Mouse (Mus musculus) hindbrain, embryonic 16.5 days (tissue): Measurements from ENCODE around the gene Cux2. TPM values are rescaled to one million over a fixed set of nuclear protein-coding genes. Genes with fewer than 3 reads are reported as not detected.

Experiments used
- ATAC-seq: fragments of 200-750 bp; cut with Nextera tagmentation; 2 replicates; pipeline ENCODE4 v1.8.0; 2017; ENCODE audit warnings: moderate TSS enrichment, moderate library complexity
- H3K27ac ChIP-seq: fragments of 300-500 bp; sonication (generic); 2 replicates; pipeline ENCODE4 v1.5.1; 2014; ENCODE audit warnings: low read depth, mild to moderate bottlenecking, control low read depth, low read length, moderate library complexity
- H3K27me3 ChIP-seq: fragments of 300-500 bp; sonication (generic); replicated peaks from 2 replicates; pipeline ENCODE4 v1.6.1; 2014; ENCODE audit warnings: low read length; ENCODE audit not compliant: control insufficient read depth, insufficient read depth
- H3K36me3 ChIP-seq: fragments of 300-500 bp; sonication (generic); 2 replicates; pipeline ENCODE4 v1.6.1; 2014; ENCODE audit warnings: mild to moderate bottlenecking, low read length, moderate library complexity, mixed read lengths; ENCODE audit not compliant: control insufficient read depth, insufficient read depth
- H3K4me1 ChIP-seq: fragments of 300-500 bp; sonication (generic); 2 replicates; pipeline ENCODE4 v1.6.1; 2014; ENCODE audit warnings: low read depth, low read length; ENCODE audit not compliant: control insufficient read depth, insufficient read depth
- H3K4me2 ChIP-seq: fragments of 300-500 bp; sonication (generic); 2 replicates; pipeline ENCODE4 v1.6.1; 2014; ENCODE audit warnings: mild to moderate bottlenecking, low read length, control low read depth, moderate library complexity
- H3K4me3 ChIP-seq: fragments of 300-500 bp; sonication (generic); 2 replicates; pipeline ENCODE4 v1.5.1; 2014; ENCODE audit warnings: mild to moderate bottlenecking, low read length, control low read depth, moderate library complexity
- H3K9ac ChIP-seq: fragments of 300-500 bp; sonication (generic); 2 replicates; pipeline ENCODE4 v1.6.1; 2014; ENCODE audit warnings: low read depth, mild to moderate bottlenecking, control low read depth, low read length, moderate library complexity
- H3K9me3 ChIP-seq: fragments of 300-500 bp; sonication (generic); 2 replicates; pipeline ENCODE4 v1.6.1; 2014; ENCODE audit warnings: mild to moderate bottlenecking, low read length, moderate library complexity; ENCODE audit not compliant: control insufficient read depth
- WGBS: fragments of 180-500 bp; shearing (Covaris S2); extraction: QIAGEN DNeasy Blood & Tissue Kit; methylation state at CpG from one replicate; pipeline ENCODE4 v1.1.7; 2014; 5-methylcytosine and 5-hydroxymethylcytosine counted together
- polyA plus RNA-seq: library from polyadenylated mRNA; unstranded; fragments of >200 nt; fragmentation: Nextera tagmentation; extraction: Ambion mirVana; gene quantifications from 2 replicates; pipeline ENCODE4 v1.2.1, GENCODE M21; 2015

Cux2 gene
- polyA plus RNA-seq, 1 experiment from 2014 or later, result 16.7 TPM

DNA sequence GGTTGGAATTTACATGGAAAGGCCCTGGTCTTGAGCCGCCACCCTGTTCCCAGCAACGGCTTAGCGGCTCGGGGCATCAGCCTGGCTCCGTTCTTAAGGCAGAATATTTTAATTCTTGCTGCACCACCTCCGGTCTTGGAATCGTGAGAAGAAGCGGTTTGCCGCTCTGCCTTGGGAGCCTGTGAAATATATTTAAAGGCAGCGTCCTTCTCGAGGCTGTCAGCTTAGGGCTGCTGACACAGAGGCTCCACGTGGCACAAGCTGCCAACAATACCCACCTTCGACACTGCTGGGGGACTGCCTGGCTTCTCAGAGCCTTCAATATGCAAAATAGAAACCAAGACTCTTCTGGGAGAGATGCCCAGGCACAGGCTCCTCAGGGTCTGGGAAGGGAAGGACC is 18.7 kb upstream of the Cux2 start:
- H3K27me3 ChIP-seq, result no peaks in the 10 kb centered on the region
- 65% methylated on average over 13 of the region's 13 CpGs for WGBS
- no peak overlapping the region for H3K27ac ChIP-seq
- H3K4me3 ChIP-seq, result no peak overlapping the region
- no peak overlapping the region for H3K9ac ChIP-seq
- no peaks in the 10 kb centered on the region for H3K4me1 ChIP-seq
- H3K4me2 ChIP-seq, result no peak overlapping the region
- H3K9me3 ChIP-seq, result no peaks in the 10 kb centered on the region
- no peaks in the 10 kb centered on the region for H3K36me3 ChIP-seq
- ATAC-seq, result no peak

DNA sequence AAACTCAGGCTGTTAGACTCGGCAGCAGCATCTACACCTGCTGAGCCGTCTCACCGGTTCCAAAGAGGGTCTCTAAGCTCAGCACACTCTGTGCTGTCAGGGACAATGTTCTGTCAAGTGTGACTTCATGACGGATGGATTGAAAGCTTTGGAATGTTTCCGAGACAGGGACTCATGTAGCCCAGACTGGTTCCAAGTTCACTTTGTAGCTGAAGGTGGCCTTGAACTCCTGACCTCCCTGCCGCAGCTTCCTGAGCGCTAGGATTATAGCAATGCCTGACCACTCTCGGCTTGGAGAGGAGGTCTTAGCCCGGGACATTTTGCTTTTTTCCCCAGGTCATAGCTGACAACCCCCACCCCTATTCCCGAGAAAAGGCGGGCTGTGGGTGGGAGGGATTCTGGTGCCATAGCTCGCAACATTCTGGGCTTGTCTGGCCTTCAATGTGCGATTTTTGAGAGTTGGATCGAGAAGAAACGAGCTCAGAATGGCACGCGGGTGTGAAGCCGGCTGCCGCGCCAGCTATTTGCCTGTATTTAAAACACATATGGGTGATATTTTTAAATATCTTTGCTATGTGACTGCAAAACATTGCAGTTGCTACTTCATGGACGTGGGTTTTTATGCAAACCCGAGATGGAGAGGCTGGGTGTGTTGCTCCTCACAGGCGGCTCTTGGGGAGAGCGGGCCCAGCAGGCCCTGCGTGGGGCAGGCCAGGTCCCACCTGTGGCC is 13.5 kb upstream of the Cux2 start:
- Histone ChIP-seq H3K4me1 (no peaks in the 10 kb centered on the region; the same call in 1 of the 2 replicates), H3K4me2 (no peak overlapping the region), H3K27me3 (no peaks in the 10 kb centered on the region), H3K27ac (no peak overlapping the region), H3K4me3 (no peak overlapping the region), H3K36me3 (no peaks in the 10 kb centered on the region), H3K9me3 (no peaks in the 10 kb centered on the region), H3K9ac (no peak overlapping the region)
- ATAC-seq, result no peak
- 75% methylated on average over 25 of the region's 25 CpGs for WGBS

DNA sequence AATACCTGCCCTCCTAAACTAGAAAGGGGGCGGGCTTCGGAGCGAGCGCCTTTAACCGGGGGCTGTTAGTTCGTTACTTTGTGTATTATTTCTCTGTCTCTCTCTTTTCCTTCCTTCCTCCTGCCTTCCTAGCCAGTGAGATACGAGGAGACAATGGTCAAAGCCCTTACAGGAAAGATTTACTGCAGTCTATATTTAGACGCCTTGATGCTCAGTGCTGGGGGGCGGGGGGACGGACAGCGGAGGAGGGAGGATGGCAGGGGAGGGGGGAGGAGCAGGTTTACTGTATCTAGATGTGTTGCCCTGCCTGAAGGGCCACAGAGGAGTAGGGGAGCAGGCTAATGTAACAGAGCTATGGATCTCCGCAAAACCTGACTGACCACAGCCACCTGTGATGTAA is 12.6 kb upstream of the Cux2 start:
- Histone ChIP-seq H3K4me1 (no peaks in the 10 kb centered on the region; the same call in 1 of the 2 replicates), H3K9ac (0 out of 2 replicates have a peak overlapping the region, but pooled peaks have one; percentile 24), H3K4me2 (peak overlapping the region; percentile 29), H3K27me3 (no peaks in the 10 kb centered on the region), H3K4me3 (no peak overlapping the region), H3K9me3 (peaks cover 1% of the 10 kb centered on the region; the same call in 1 of the 2 replicates), H3K27ac (no peak overlapping the region), H3K36me3 (no peaks in the 10 kb centered on the region)
- WGBS, result 25% methylated on average over 12 of the region's 12 CpGs
- no peak for ATAC-seq

DNA sequence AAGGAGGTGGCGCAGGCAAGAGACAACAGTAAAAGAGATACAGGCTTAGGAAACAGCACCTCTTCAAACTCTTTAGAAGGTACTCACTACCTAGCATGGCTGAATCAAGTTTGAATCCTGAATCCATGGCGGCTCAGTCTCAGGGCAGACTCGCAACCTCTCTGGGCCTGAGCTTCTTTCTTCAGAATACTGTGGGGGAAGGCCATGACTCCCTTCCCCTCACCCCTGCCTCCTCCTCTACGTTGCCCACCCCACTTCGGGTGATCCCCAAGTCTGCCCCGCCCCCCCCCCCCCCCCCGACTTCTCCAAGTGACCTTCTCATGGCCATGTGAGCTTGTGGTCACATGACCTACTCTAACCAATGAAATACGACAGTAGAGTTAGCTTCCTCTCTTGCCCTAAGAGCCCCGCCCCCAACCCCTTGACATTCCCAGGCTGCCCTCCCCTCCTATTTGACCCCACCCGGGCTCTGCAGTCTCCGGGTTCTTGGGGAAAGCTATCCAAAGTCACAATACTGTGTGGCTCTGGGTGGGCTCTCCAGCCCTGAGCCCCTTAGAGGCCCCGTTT is 10.9 kb upstream of the Cux2 start:
- Histone ChIP-seq H3K4me1 (no peaks in the 10 kb centered on the region; the same call in 1 of the 2 replicates), H3K27me3 (no peaks in the 10 kb centered on the region), H3K27ac (no peak overlapping the region), H3K36me3 (no peaks in the 10 kb centered on the region), H3K4me2 (no peak overlapping the region), H3K9me3 (peaks cover 2% of the 10 kb centered on the region; the same call in 1 of the 2 replicates), H3K4me3 (no peak overlapping the region), H3K9ac (no peak overlapping the region)
- WGBS, result 35% methylated on average over 8 of the region's 12 CpGs
- ATAC-seq, result no peak

DNA sequence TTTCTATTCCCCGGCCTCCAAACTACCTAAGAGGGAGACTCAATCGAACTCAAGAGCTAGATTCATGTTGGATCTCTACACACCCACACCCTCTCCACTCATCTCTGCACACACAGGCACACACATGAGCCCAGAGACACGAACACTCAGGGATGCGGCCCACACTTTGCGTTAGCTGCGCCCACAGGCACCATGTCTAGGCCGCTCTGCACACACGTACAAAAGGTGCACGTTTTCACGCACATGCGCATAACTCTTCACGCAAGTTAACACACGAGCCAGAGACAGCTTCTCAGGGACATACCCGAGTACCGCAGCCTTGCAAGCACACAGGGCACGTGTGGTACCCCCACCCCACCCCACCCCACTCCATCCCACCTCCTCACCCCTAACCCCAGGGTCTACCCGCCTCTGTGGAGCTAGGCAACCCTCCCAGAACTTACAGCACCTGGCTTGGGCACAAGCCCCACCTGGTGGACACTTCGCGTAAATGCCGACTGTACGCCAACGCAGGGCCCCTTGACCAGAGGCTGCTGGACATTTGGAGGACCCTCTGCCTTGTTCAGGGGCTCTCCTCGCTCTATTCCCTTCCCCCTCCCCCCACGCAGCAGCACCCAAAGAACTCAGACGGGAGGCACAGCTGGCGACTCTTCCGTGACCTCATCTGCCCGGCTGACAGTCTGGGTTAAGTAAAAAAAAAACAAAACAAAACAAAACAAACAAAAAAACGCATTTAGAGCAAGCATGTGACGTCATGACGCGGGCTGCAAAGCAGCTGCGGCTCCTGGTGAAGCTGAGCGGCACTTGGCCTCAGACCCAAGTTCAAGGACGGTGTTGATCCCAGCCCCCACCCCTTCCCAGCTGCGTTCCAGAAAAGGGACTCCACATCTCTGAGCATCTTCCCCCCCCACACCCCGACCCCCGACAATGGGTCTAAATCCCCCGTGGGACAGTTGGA is 9.4 kb upstream of the Cux2 start:
- H3K9ac ChIP-seq, result peak overlapping the region; percentile 28; the same call in 1 of the 2 replicates
- no peaks in the 10 kb centered on the region for H3K36me3 ChIP-seq

DNA sequence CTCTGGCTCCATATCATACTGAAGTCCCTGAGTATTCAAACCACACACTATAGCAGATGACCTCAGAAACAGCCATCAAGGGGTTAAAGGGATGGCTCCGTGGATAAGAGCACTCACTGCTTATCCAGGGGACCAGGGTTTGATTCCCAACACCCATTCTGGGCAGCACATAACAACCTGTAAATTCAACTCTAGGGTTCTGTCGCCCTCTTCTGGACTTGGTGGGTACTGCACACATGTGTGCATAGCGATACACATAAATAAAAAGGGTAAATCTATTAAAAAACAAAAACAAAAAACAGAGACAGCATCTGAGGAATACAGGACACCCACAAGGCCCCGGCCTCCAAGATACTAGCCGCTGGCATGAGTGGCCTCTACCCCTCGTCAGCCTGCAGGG is 7.7 kb upstream of the Cux2 start:
- Histone ChIP-seq H3K9me3 (peaks cover 2% of the 10 kb centered on the region; the same call in 1 of the 2 replicates), H3K4me3 (no peak overlapping the region), H3K4me1 (peaks cover 20% of the 10 kb centered on the region), H3K36me3 (no peaks in the 10 kb centered on the region), H3K27ac (no peak overlapping the region), H3K27me3 (no peaks in the 10 kb centered on the region), H3K4me2 (no peak overlapping the region), H3K9ac (no peak overlapping the region)
- no peak for ATAC-seq
- 71% methylated on average over 6 of the region's 6 CpGs for WGBS

More for the DNA sequence above, 9.4 kb upstream of the Cux2 start:
- Histone ChIP-seq H3K9me3 (peaks cover 2% of the 10 kb centered on the region; the same call in 1 of the 2 replicates), H3K4me1 (peaks cover 3% of the 10 kb centered on the region; the same call in 1 of the 2 replicates), H3K4me3 (peak overlapping the region; percentile 14; the same call in 1 of the 2 replicates), H3K27ac (no peak overlapping the region), H3K27me3 (no peaks in the 10 kb centered on the region), H3K4me2 (peak overlapping the region; percentile 54)
- ATAC-seq, result no peak
- 28% methylated on average over 38 of the region's 39 CpGs for WGBS

DNA sequence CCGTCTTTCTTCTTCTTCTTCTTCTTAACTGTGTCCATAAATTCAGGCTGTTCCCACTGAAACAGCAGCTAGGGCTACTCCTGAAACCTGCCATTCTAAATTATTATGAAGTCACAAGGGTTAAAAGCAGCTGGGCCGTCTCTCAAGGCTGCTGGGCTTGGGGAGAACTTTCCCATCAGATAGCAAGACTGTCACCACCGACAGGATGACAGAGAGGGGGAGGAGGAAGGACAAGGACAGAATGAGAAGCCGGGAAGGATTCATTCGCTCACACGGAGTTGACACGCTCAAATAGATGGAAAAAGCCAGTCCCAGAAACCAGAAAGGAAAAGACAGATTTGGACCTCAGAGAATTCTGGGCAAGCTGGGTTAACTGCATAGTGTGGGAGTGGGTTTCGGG is 6.7 kb upstream of the Cux2 start:
- no peaks in the 10 kb centered on the region for H3K36me3 ChIP-seq
- H3K27me3 ChIP-seq, result no peaks in the 10 kb centered on the region
- H3K9ac ChIP-seq, result no peak overlapping the region
- no peak overlapping the region for H3K27ac ChIP-seq
- 73% methylated on average over 8 of the region's 8 CpGs for WGBS
- H3K4me3 ChIP-seq, result no peak overlapping the region
- no peak for ATAC-seq
- H3K9me3 ChIP-seq, result peaks cover 2% of the 10 kb centered on the region; the same call in 1 of the 2 replicates
- H3K4me1 ChIP-seq, result peaks cover 20% of the 10 kb centered on the region
- H3K4me2 ChIP-seq, result no peak overlapping the region

DNA sequence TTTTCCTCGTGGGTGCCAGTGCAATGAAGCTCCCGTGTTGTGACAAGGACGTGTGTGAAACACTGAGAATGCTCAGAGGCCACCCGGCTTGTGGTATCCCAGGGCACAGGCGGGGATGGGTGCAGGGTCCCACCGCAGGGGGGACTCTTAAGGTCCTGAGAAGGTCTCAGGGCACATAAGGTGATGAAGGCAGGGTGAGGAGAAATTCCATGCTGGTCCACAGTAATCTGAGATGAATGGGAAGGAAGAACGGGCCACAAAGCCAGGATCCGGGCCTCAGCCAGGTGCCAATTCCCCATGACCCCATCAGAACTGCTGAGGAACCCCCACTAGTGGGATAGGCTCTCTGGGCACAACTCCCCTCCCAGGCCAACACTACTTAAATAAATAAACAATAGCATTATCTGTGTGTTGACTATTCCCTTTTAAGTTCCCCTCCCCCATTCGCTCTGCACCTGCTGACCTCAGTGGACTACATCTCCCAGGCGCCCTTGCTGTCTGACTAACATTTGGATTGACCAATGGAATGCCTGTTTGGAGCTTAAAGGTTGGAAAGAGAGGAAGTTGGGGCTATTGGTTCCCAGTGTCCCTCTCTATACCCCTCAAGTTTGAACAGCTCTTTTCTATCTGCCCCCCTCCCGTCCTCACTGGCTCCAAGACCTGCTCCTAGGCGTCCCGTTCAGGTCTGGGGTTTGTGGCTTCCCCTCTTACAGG is 4.4 kb upstream of the Cux2 start:
- WGBS, result 36% methylated on average over 13 of the region's 13 CpGs

More for the DNA sequence above, 4.4 kb upstream of the Cux2 start:
- 0 out of 2 replicates have a peak overlapping the region, but pooled peaks have one; percentile 57 for H3K9ac ChIP-seq
- H3K4me2 ChIP-seq, result peak overlapping the region; percentile 59
- peak overlapping the region; percentile 23 for H3K4me3 ChIP-seq
- peak; percentile 69 for ATAC-seq
- H3K4me1 ChIP-seq, result peaks cover 23% of the 10 kb centered on the region
- peaks cover 2% of the 10 kb centered on the region; the same call in 1 of the 2 replicates for H3K9me3 ChIP-seq
- peak overlapping the region; percentile 75 for H3K27ac ChIP-seq
- H3K36me3 ChIP-seq, result no peaks in the 10 kb centered on the region
- no peaks in the 10 kb centered on the region for H3K27me3 ChIP-seq
